Comparison of ENCODE assay signal across 20 mouse cellular contexts in genomic region chr13:51214746-51215145, GRCm38 (mm10). TPM values are rescaled to one million over a fixed set of nuclear protein-coding genes. Genes with fewer than 3 reads are reported as not detected.
"Had no signal": no experiment of that assay in that cellular context is flagged by ENCODE, and none has a peak within 500 bp of the region (broad histone marks: within the 10 kb centered on the region; RNA-seq: fewer than 3 reads in every experiment).

No protein-coding gene starts in this region.

- H3K36me3 ChIP-seq: liver, embryonic 12.5 days; liver, embryonic 15.5 days; midbrain, embryonic 12.5 days; midbrain, embryonic 15.5 days; neural tube, embryonic 12.5 days; neural tube, embryonic 15.5 days had no signal

- ATAC-seq: inflammation-experienced regulatory T-cells, adult 6 months; intestine, embryonic 16.5 days; liver, embryonic 12.5 days; midbrain, embryonic 15.5 days had no signal

- H3K27ac ChIP-seq: liver, embryonic 12.5 days; liver, embryonic 15.5 days; macrophage; midbrain, embryonic 12.5 days; midbrain, embryonic 15.5 days; neural tube, embryonic 12.5 days; neural tube, embryonic 15.5 days had no signal

- H3K27me3 ChIP-seq: liver, embryonic 12.5 days; liver, embryonic 15.5 days; midbrain, embryonic 12.5 days; midbrain, embryonic 15.5 days; neural tube, embryonic 12.5 days; neural tube, embryonic 15.5 days had no signal

- H3K4me2 ChIP-seq: liver, embryonic 12.5 days; liver, embryonic 15.5 days; midbrain, embryonic 12.5 days; midbrain, embryonic 15.5 days; neural tube, embryonic 12.5 days; neural tube, embryonic 15.5 days had no signal

- H3K9me3 ChIP-seq: liver, embryonic 12.5 days; liver, embryonic 15.5 days; midbrain, embryonic 12.5 days; midbrain, embryonic 15.5 days; neural tube, embryonic 12.5 days; neural tube, embryonic 15.5 days had no signal

- H3K4me3 ChIP-seq: liver, embryonic 12.5 days; liver, embryonic 15.5 days; midbrain, embryonic 12.5 days; midbrain, embryonic 15.5 days; neural tube, embryonic 12.5 days; neural tube, embryonic 15.5 days had no signal

- DNase-seq: kidney, adult 18-20 months; kidney, adult 9 months; kidney, postnatal 14 days; kidney, postnatal 4 days; left cerebral cortex, postnatal 4 days; lung, adult 18-20 months; right cerebral cortex, adult 18-20 months; right cerebral cortex, postnatal 25 days; spleen, adult 18-20 months; thymus, adult 18-20 months; thymus, postnatal 4 days had no signal

- H3K4me1 ChIP-seq: liver, embryonic 12.5 days; liver, embryonic 15.5 days; midbrain, embryonic 12.5 days; midbrain, embryonic 15.5 days; neural tube, embryonic 12.5 days; neural tube, embryonic 15.5 days had no signal

- H3K9ac ChIP-seq: liver, embryonic 12.5 days; liver, embryonic 15.5 days; midbrain, embryonic 12.5 days; midbrain, embryonic 15.5 days; neural tube, embryonic 12.5 days; neural tube, embryonic 15.5 days had no signal

RNA-seq across cellular contexts. Expression of gene Nxnl2, which starts 43.9 kb away (rescaled TPM):
- polyA plus RNA-seq: macrophage had no signal
